Mouse (Mus musculus) kidney, embryonic 16.5 days (tissue): ENCODE data around the gene Itpk1. TPM values are rescaled to one million over a fixed set of nuclear protein-coding genes. Genes with fewer than 3 reads are reported as not detected.
"Not testable (repeated sequence)": the region's sequence is repeated elsewhere in the genome, so short reads cannot be mapped to it uniquely, and the experiment has no call there.

Experiments used
- ATAC-seq: fragments of 200-750 bp; cut with Nextera tagmentation; 2 replicates; pipeline ENCODE4 v1.8.0; 2017; ENCODE audit warnings: moderate TSS enrichment; ENCODE audit not compliant: low FRiP score, low TSS enrichment
- H3K27ac ChIP-seq: fragments of 300-500 bp; sonication (generic); 2 replicates; pipeline ENCODE4 v1.5.1; 2014; ENCODE audit warnings: low read length
- H3K27me3 ChIP-seq: fragments of 300-500 bp; sonication (generic); 2 replicates; pipeline ENCODE4 v1.6.1; 2014; ENCODE audit warnings: low read length, control low read depth, mixed read lengths; ENCODE audit not compliant: insufficient read depth
- H3K36me3 ChIP-seq: fragments of 300-500 bp; sonication (generic); 2 replicates; pipeline ENCODE4 v1.6.1; 2014; ENCODE audit warnings: low read length, control low read depth, mixed read lengths; ENCODE audit not compliant: insufficient read depth
- H3K4me1 ChIP-seq: fragments of 300-500 bp; sonication (generic); 2 replicates; pipeline ENCODE4 v1.6.1; 2014; ENCODE audit warnings: low read length, control low read depth, mixed read lengths; ENCODE audit not compliant: insufficient read depth
- H3K4me2 ChIP-seq: fragments of 300-500 bp; sonication (generic); replicated peaks from 2 replicates; pipeline ENCODE4 v1.6.1; 2014; ENCODE audit warnings: low read depth, low read length
- H3K4me3 ChIP-seq: fragments of 300-500 bp; sonication (generic); 2 replicates; pipeline ENCODE4 v1.5.1; 2014; ENCODE audit warnings: mild to moderate bottlenecking, low read length
- H3K9ac ChIP-seq: fragments of 300-500 bp; sonication (generic); replicated peaks from 2 replicates; pipeline ENCODE4 v1.6.1; 2014; ENCODE audit warnings: low read length
- H3K9me3 ChIP-seq: fragments of 300-500 bp; sonication (generic); 2 replicates; pipeline ENCODE4 v1.6.1; 2016; ENCODE audit warnings: low read length, control low read depth
- WGBS: fragments of 180-500 bp; shearing (Covaris S2); extraction: QIAGEN DNeasy Blood & Tissue Kit; methylation state at CpG from one replicate; pipeline ENCODE4 v1.1.7; 2014; 5-methylcytosine and 5-hydroxymethylcytosine counted together
- polyA plus RNA-seq: library from polyadenylated mRNA; unstranded; fragments of >200 nt; fragmentation: Nextera tagmentation; extraction: Ambion mirVana; gene quantifications from 2 replicates; pipeline ENCODE4 v1.2.1, GENCODE M21; 2015

Gene Itpk1
- polyA plus RNA-seq, 1 experiment from 2014 or later: 23.9 TPM

- Histone ChIP-seq H3K27ac (no peak overlapping the region), H3K4me3 (no peak overlapping the region), H3K4me2 (no peak overlapping the region), H3K27me3 (no peaks in the 10 kb centered on the region), H3K9me3 (no peaks in the 10 kb centered on the region), H3K4me1 (peaks cover 25% of the 10 kb centered on the region), H3K36me3 (no peaks in the 10 kb centered on the region), H3K9ac (no peak overlapping the region)
- no peak for ATAC-seq
- 82% methylated on average over 10 of the region's 10 CpGs for WGBS
Measured at GRCm38 (mm10) chr12:102637235-102637634, 67.5 kb downstream of the Itpk1 start.

DNA sequence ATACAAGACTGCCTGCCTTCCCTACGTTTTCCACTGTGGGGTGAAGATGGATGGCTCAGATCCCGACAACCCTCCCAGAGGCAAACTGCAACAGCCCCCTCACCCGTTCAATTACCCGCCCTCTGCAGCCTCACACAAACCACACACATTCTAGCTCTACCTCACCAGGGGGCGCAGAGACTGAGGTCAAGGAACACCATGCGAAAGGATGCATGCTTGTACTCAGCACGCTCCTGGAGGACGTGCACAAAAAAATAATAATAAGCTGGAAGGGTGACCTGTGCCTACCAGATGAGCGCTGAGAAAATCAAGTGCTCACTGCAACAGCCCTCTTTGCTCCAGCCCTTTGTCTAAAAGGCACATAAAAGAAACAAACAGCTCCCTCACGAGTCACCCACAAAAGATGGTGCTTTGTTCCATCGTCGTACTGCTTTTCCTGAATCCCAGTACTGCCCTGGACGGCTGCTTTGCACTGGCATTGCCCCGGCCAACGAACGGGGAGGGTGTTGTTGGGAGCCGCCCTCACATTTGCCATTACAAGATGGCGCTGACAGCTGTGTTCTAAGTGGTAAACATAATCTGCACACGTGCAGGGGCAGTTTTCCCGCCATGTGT lies 70.2 kb downstream of the Itpk1 start:
- no peaks in the 10 kb centered on the region for H3K9me3 ChIP-seq
- no peaks in the 10 kb centered on the region for H3K36me3 ChIP-seq
- no peak overlapping the region for H3K4me3 ChIP-seq
- H3K9ac ChIP-seq: no peak overlapping the region
- H3K4me1 ChIP-seq: peaks cover 19% of the 10 kb centered on the region
- no peak for ATAC-seq
- H3K27ac ChIP-seq: no peak overlapping the region
- no peaks in the 10 kb centered on the region for H3K27me3 ChIP-seq
- no peak overlapping the region for H3K4me2 ChIP-seq
- 70% methylated on average over 18 of the region's 20 CpGs for WGBS

DNA sequence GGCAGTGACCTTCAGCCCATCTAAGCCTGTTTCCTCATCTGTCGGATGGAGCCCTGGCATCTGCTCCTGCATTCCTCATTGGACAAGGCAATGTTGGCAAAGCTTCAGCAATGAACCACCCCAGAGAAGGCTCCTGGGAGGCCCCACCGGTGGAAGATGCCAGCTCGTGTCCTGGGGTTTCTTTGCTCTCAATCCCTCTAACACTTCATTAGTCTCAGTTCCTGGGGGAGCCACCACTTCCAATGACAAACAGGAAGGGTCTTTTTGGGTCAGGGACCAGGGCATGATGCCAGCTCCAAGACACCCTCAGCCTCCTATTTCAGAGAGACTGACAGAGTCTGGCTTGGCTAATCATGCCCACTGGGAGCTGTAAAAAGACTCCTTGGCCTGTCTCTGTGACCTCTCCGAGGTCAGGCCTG lies 71.6 kb downstream of the Itpk1 start:
- H3K27me3 ChIP-seq: no peaks in the 10 kb centered on the region
- H3K36me3 ChIP-seq: no peaks in the 10 kb centered on the region
- peaks cover 19% of the 10 kb centered on the region for H3K4me1 ChIP-seq
- H3K9me3 ChIP-seq: no peaks in the 10 kb centered on the region
- no peak overlapping the region for H3K4me3 ChIP-seq
- peak; percentile 63; the same call in 1 of the 2 replicates for ATAC-seq
- no peak overlapping the region for H3K4me2 ChIP-seq
- WGBS: 32% methylated on average over 4 of the region's 4 CpGs
- no peak overlapping the region; the same call in 1 of the 2 replicates for H3K9ac ChIP-seq
- H3K27ac ChIP-seq: no peak overlapping the region

- no peaks in the 10 kb centered on the region for H3K9me3 ChIP-seq
Measured at GRCm38 (mm10) chr12:102631690-102632089, 73.0 kb downstream of the Itpk1 start.

DNA sequence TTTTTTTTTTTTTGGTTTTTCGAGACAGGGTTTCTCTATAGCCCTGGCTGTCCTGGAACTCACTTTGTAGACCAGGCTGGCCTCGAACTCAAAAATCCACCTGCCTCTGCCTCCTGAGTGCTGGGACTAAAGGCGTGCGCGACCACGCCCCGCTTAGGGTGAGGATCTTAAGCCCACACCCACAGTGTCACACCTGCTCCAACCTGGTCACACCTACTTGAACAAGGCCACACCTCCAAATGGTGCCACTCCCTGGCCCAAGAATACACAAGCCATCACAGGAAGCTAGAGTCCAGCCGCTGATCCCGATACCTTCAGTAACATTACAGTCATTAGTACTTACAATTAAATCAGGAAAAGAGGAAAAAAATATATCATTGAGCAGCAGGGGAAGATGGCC lies 74.3 kb downstream of the Itpk1 start:
- not testable (repeated sequence) for H3K27me3 ChIP-seq, H3K36me3 ChIP-seq, H3K9ac ChIP-seq, H3K9me3 ChIP-seq, H3K4me3 ChIP-seq, ATAC-seq, H3K4me2 ChIP-seq, H3K27ac ChIP-seq
- 94% methylated on average over 9 of the region's 9 CpGs for WGBS
- peaks cover 19% of the 10 kb centered on the region for H3K4me1 ChIP-seq

More at GRCm38 (mm10) chr12:102631690-102632089, 73.0 kb downstream of the Itpk1 start:
- no peak overlapping the region for H3K4me2 ChIP-seq
- H3K4me3 ChIP-seq: no peak overlapping the region
- no peaks in the 10 kb centered on the region for H3K27me3 ChIP-seq
- H3K9ac ChIP-seq: no peak overlapping the region
- peaks cover 19% of the 10 kb centered on the region for H3K4me1 ChIP-seq
- WGBS: 73% methylated on average over 8 of the region's 8 CpGs
- no peak for ATAC-seq
- no peaks in the 10 kb centered on the region for H3K36me3 ChIP-seq
- no peak overlapping the region for H3K27ac ChIP-seq

- Histone ChIP-seq H3K27me3 (no peaks in the 10 kb centered on the region), H3K9me3 (no peaks in the 10 kb centered on the region), H3K4me3 (no peak overlapping the region), H3K36me3 (no peaks in the 10 kb centered on the region), H3K9ac (no peak overlapping the region), H3K27ac (no peak overlapping the region), H3K4me1 (peaks cover 13% of the 10 kb centered on the region), H3K4me2 (no peak overlapping the region)
- ATAC-seq: no peak
- WGBS: 53% methylated on average over 9 of the region's 9 CpGs
Measured at GRCm38 (mm10) chr12:102628221-102628620, 76.5 kb downstream of the Itpk1 start.

DNA sequence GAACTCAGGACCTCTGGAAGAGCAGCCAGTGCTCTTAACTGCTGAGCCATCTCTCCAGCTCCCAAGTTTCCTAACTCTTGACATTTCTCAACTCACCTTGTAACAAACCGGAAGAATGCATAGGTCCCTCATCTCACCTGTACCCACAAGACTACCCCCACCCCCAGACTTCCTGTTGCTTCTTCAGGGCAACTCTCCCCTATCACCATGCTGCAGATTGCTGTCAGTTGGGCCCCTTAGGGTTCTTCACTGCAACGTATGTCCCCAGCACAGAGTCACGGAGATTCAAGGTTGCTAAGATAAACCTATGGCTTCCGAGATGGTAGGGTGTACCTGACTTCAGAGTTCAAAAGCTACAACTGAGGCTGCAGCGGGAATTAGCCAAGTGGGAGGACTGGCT lies 77.2 kb downstream of the Itpk1 start:
- Histone ChIP-seq H3K9ac (no peak overlapping the region), H3K9me3 (no peaks in the 10 kb centered on the region), H3K4me2 (no peak overlapping the region), H3K4me3 (no peak overlapping the region), H3K27me3 (no peaks in the 10 kb centered on the region), H3K4me1 (peaks cover 6% of the 10 kb centered on the region; the same call in 1 of the 2 replicates), H3K27ac (no peak overlapping the region), H3K36me3 (no peaks in the 10 kb centered on the region)
- WGBS: 90% methylated on average over 5 of the region's 5 CpGs
- ATAC-seq: no peak

DNA sequence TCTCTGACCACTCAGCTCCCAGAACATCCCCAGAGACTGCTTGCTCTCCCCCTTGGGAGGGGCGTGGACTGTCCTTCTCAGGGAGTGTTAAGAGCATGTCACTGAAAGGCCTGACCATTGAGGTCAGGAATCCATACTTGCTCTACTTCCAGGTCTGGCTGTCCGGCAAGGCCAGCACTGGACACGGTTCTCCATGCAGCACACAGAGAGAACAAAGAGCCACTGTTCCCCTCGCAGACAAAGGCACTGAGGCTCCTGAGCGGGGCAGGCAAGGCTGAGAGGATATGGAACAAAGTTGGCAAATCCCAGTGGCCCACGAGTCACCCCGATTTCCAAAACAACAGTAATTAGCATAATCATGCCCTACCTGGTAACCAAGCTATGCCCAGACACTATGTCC lies 77.9 kb downstream of the Itpk1 start:
- WGBS: 70% methylated on average over 7 of the region's 7 CpGs
- Histone ChIP-seq H3K4me3 (no peak overlapping the region), H3K27ac (no peak overlapping the region), H3K4me1 (no peaks in the 10 kb centered on the region), H3K27me3 (no peaks in the 10 kb centered on the region), H3K36me3 (no peaks in the 10 kb centered on the region), H3K4me2 (no peak overlapping the region), H3K9ac (no peak overlapping the region), H3K9me3 (no peaks in the 10 kb centered on the region)
- no peak for ATAC-seq

- Histone ChIP-seq H3K9ac (no peak overlapping the region), H3K27me3 (no peaks in the 10 kb centered on the region), H3K4me1 (no peaks in the 10 kb centered on the region), H3K4me2 (no peak overlapping the region), H3K36me3 (no peaks in the 10 kb centered on the region), H3K9me3 (no peaks in the 10 kb centered on the region), H3K4me3 (no peak overlapping the region), H3K27ac (no peak overlapping the region)
- ATAC-seq: no peak
- WGBS: 75% methylated on average over 6 of the region's 6 CpGs
Measured at GRCm38 (mm10) chr12:102625717-102626116, 79.0 kb downstream of the Itpk1 start.

- no peak for ATAC-seq
- H3K4me1 ChIP-seq: peaks cover 2% of the 10 kb centered on the region
- no peak overlapping the region for H3K4me3 ChIP-seq
- H3K36me3 ChIP-seq: no peaks in the 10 kb centered on the region
- H3K9me3 ChIP-seq: no peaks in the 10 kb centered on the region
- H3K4me2 ChIP-seq: no peak overlapping the region
- WGBS: 66% methylated on average over 5 of the region's 5 CpGs
- no peaks in the 10 kb centered on the region for H3K27me3 ChIP-seq
- H3K27ac ChIP-seq: no peak overlapping the region
- no peak overlapping the region for H3K9ac ChIP-seq
Measured at GRCm38 (mm10) chr12:102625118-102625517, 79.6 kb downstream of the Itpk1 start.
